Mouse (Mus musculus) CH12.LX (cell line): Measurements from ENCODE around the gene Gng12. TPM values are rescaled to one million over a fixed set of nuclear protein-coding genes. Genes with fewer than 3 reads are reported as not detected.
A peak's percentile ranks its signal among the peaks of the same experiment; 100 is the strongest.

Experiments
- DNase-seq: peaks from one replicate; pipeline ENCODE4 v3.0.0-alpha.2; 2013; ENCODE audit errors: extremely low read depth
- H3K27ac ChIP-seq: 2 replicates; pipeline ENCODE4 v1.5.1; 2012; ENCODE audit warnings: low read depth, mild to moderate bottlenecking, control low read depth, moderate library complexity; ENCODE audit not compliant: insufficient read depth
- H3K27me3 ChIP-seq: replicated peaks from 2 replicates; pipeline ENCODE3; 2012; ENCODE audit warnings: inconsistent platforms
- H3K36me3 ChIP-seq, 2 experiments: replicated peaks in 1 of 2; 2 replicates each; pipeline versions ENCODE3 to v1.6.1; 2012; ENCODE audit warnings: inconsistent platforms in 1 of 2, low read length in 1 of 2, mild to moderate bottlenecking in 1 of 2, mixed read lengths in 1 of 2, moderate library complexity in 1 of 2; ENCODE audit not compliant: control insufficient read depth in 1 of 2, insufficient read depth in 1 of 2
- H3K4me1 ChIP-seq, 2 experiments: 2 replicates each; pipeline ENCODE4 v1.6.1; 2012; ENCODE audit warnings: inconsistent platforms in 1 of 2, moderate library complexity in 1 of 2; ENCODE audit not compliant: insufficient read depth in 2 of 2, control insufficient read depth in 1 of 2
- H3K4me2 ChIP-seq: 2 replicates; pipeline ENCODE4 v1.6.1; 2012; ENCODE audit warnings: low read depth, mild to moderate bottlenecking, control low read depth; ENCODE audit not compliant: poor library complexity, insufficient read depth, severe bottlenecking
- H3K4me3 ChIP-seq, 3 experiments: fragments of 150-350 bp in 1 of 3; sonication (generic) in 1 of 3; replicated peaks in 1 of 3; 2 replicates each; pipeline versions ENCODE3 to v1.5.1; 2011 to 2012; ENCODE audit warnings: low read depth in 2 of 3, low read length in 2 of 3, mild to moderate bottlenecking in 2 of 3, moderate library complexity in 2 of 3, control low read depth in 1 of 3, improper control_type of control experiment in 1 of 3, inconsistent platforms in 1 of 3, mixed read lengths in 1 of 3; ENCODE audit not compliant: poor library complexity in 1 of 3
- H3K79me2 ChIP-seq: replicated peaks from 2 replicates; pipeline ENCODE4 v1.6.1; 2012; ENCODE audit warnings: mild to moderate bottlenecking, moderate library complexity; ENCODE audit not compliant: control insufficient read depth, poor library complexity, insufficient read depth, severe bottlenecking; ENCODE audit errors: extremely low read depth
- H3K9ac ChIP-seq: 2 replicates; pipeline ENCODE4 v1.6.1; 2012; ENCODE audit warnings: low read depth, mild to moderate bottlenecking, control low read depth, moderate library complexity; ENCODE audit not compliant: insufficient read depth
- H3K9me3 ChIP-seq: replicated peaks from 2 replicates; pipeline ENCODE3; 2012; ENCODE audit warnings: low read length, inconsistent platforms, mixed read lengths
- CHD1 ChIP-seq: IDR thresholded peaks from 2 replicates; pipeline ENCODE4 v1.6.1; 2012; ENCODE audit warnings: low read depth, low read length, improper control_type of control experiment, inconsistent platforms
- CTCF ChIP-seq, 2 experiments: IDR thresholded peaks in 1 of 2; conservative IDR thresholded peaks in 1 of 2; 2 replicates each; pipeline ENCODE4 v1.5.1; 2011 to 2012; ENCODE audit warnings: low read depth in 2 of 2, low read length in 2 of 2, improper control_type of control experiment in 1 of 2, inconsistent platforms in 1 of 2, mild to moderate bottlenecking in 1 of 2, moderate library complexity in 1 of 2
- ELF1 ChIP-seq: IDR thresholded peaks from 2 replicates; pipeline ENCODE4 v1.6.1; 2014; ENCODE audit warnings: low read depth, mild to moderate bottlenecking, inconsistent platforms, low read length, improper control_type of control experiment
- EP300 ChIP-seq: IDR thresholded peaks from 2 replicates; pipeline ENCODE4 v1.6.1; 2011; ENCODE audit warnings: low read length, improper control_type of control experiment
- ETS1 ChIP-seq: conservative IDR thresholded peaks from 2 replicates; pipeline ENCODE4 v1.6.1; 2012; ENCODE audit warnings: low read depth, mild to moderate bottlenecking, inconsistent platforms, low read length, improper control_type of control experiment, moderate library complexity
- JUND ChIP-seq: conservative IDR thresholded peaks from 2 replicates; pipeline ENCODE4 v1.6.1; 2011; ENCODE audit warnings: low read depth, low read length, improper control_type of control experiment
- MAFK ChIP-seq: IDR thresholded peaks from 2 replicates; pipeline ENCODE4 v1.6.1; 2011; ENCODE audit warnings: low read length, improper control_type of control experiment; ENCODE audit not compliant: insufficient replicate concordance
- MAX ChIP-seq: IDR thresholded peaks from 2 replicates; pipeline ENCODE4 v1.6.1; 2011; ENCODE audit warnings: low read length, improper control_type of control experiment
- MYC ChIP-seq: IDR thresholded peaks from 2 replicates; pipeline ENCODE4 v1.6.1; 2011; ENCODE audit warnings: low read depth, mild to moderate bottlenecking, improper control_type of control experiment, low read length
- PAX5 ChIP-seq: IDR thresholded peaks from 2 replicates; pipeline ENCODE4 v1.6.1; 2012; ENCODE audit warnings: low read length, inconsistent platforms, mixed read lengths
- POLR2A ChIP-seq: IDR thresholded peaks from 2 replicates; pipeline ENCODE4 v1.6.1; 2011; ENCODE audit warnings: low read depth, mild to moderate bottlenecking, improper control_type of control experiment, low read length
- POLR2AphosphoS2 ChIP-seq: IDR thresholded peaks from 2 replicates; pipeline ENCODE4 v1.6.1; 2011; ENCODE audit warnings: low read depth, low read length, improper control_type of control experiment
- RCOR1 ChIP-seq: conservative IDR thresholded peaks from 2 replicates; pipeline ENCODE4 v1.6.1; 2012; ENCODE audit warnings: low read depth, mild to moderate bottlenecking, inconsistent platforms, low read length, improper control_type of control experiment
- UBTF ChIP-seq: IDR thresholded peaks from 2 replicates; pipeline ENCODE4 v1.6.1; 2012; ENCODE audit warnings: low read depth, mild to moderate bottlenecking, inconsistent platforms, low read length, improper control_type of control experiment, moderate library complexity
- USF1 ChIP-seq: IDR thresholded peaks from 2 replicates; pipeline ENCODE4 v1.6.1; 2014; ENCODE audit warnings: low read depth, mild to moderate bottlenecking, inconsistent platforms, low read length, improper control_type of control experiment
- USF2 ChIP-seq: conservative IDR thresholded peaks from 2 replicates; pipeline ENCODE4 v1.6.1; 2011; ENCODE audit warnings: low read depth, low read length, improper control_type of control experiment
- ZC3H11A ChIP-seq: IDR thresholded peaks from 2 replicates; pipeline ENCODE4 v1.6.1; 2012; ENCODE audit warnings: low read depth, mild to moderate bottlenecking, inconsistent platforms, low read length, improper control_type of control experiment
- ZKSCAN1 ChIP-seq: IDR thresholded peaks from 2 replicates; pipeline ENCODE4 v1.6.1; 2012; ENCODE audit warnings: low read depth, inconsistent platforms, low read length, improper control_type of control experiment, borderline replicate concordance
- ZMIZ1 ChIP-seq: IDR thresholded peaks from 2 replicates; pipeline ENCODE4 v1.6.1; 2012; ENCODE audit warnings: low read depth, mild to moderate bottlenecking, inconsistent platforms, low read length, improper control_type of control experiment
- ZNF384 ChIP-seq: IDR thresholded peaks from 2 replicates; pipeline ENCODE4 v1.6.1; 2012; ENCODE audit warnings: low read depth, low read length, improper control_type of control experiment, inconsistent platforms
- dilution Hi-C: fragments of 300-500 bp; cut with MboI; formaldehyde crosslinking; loops from 2 replicates; pipeline ENCODE4 v1.14.3; 2020; ENCODE audit warnings: low sequenced_read_pairs; ENCODE audit not compliant: extremely low pct_unique_long_range_greater_than_20kb, extremely low pct_ligation_motif_present
- in situ Hi-C: fragments of 300-500 bp; cut with MboI; formaldehyde crosslinking; loops from 3 replicates; pipeline ENCODE4 v1.14.3; 2019; ENCODE audit warnings: low sequenced_read_pairs, low pct_ligation_motif_present, low pct_unique_long_range_greater_than_20kb, mixed read lengths
- polyA plus RNA-seq: library from polyadenylated mRNA; unstranded; fragments of >175 nt; gene quantifications from 2 replicates; pipeline ENCODE4 v1.2.1, GENCODE M21; 2012; ENCODE audit warnings: low read depth; ENCODE audit not compliant: insufficient read length
- total RNA-seq, 2 experiments: library from RNA; depleted of rRNA; stranded (reverse); fragments of 300-350 nt in 1 of 2; fragments of >200 nt in 1 of 2; gene quantifications; 2 replicates each; pipeline ENCODE4 v1.2.3; 2012 to 2014

The Gng12 gene
- total and polyA plus RNA-seq, 3 experiments, result 3.9 to 20.8 (median 12.2) TPM

GRCm38 (mm10) chr6:66944190-66945003 is 48.2 kb downstream of the Gng12 start (continued):
- TF ChIP-seq JUND (peak; percentile 12; the same call in 1 of the 2 replicates), USF1 (peak; percentile 68), ZNF384 (peak; percentile 90), PAX5 (no peak), CTCF (conservative IDR thresholded peaks at IDR 0.05 in 1 of 2, IDR thresholded peaks at IDR 0.05 in 1 of 2; ENCODE audit: low read depth in 2 of 2, low read length in 2 of 2) (no peak), MYC (peak; percentile 65; the same call in 1 of the 2 replicates), ZKSCAN1 (no peak), UBTF (no peak), ZMIZ1 (no peak), ETS1 (no peak; the same call in 1 of the 2 replicates), ZC3H11A (no peak)

GRCm38 (mm10) chr6:66945004-66945356 is 48.8 kb downstream of the Gng12 start:
- dilution Hi-C loops (no loop called here), in situ Hi-C loops (loop anchor here (10.0 kb wide), 1 partner anchor 100 kb away; no protein-coding TSS in a partner anchor)
- H3K27ac ChIP-seq, result peak overlapping the region; percentile 12
- TF ChIP-seq JUND (0 out of 2 replicates have a peak, but pooled peaks have one; percentile 0), MYC (no peak)
- no peaks in the 10 kb centered on the region for H3K27me3 ChIP-seq
- DNase-seq, result no peak
- peak overlapping the region in 2 of 3 experiments; percentile 13 to 34 for H3K4me3 ChIP-seq
- no peaks in the 10 kb centered on the region for H3K79me2 ChIP-seq
- peaks cover 0 to 7% of the 10 kb centered on the region in 2 experiments for H3K36me3 ChIP-seq
- peaks cover 3 to 65% of the 10 kb centered on the region in 2 experiments for H3K4me1 ChIP-seq
- no peaks in the 10 kb centered on the region for H3K9me3 ChIP-seq
- peak overlapping the region; percentile 46 for H3K4me2 ChIP-seq
- H3K9ac ChIP-seq, result no peak overlapping the region

GRCm38 (mm10) chr6:66948111-66948510 is 51.9 kb downstream of the Gng12 start:
- Histone ChIP-seq H3K9ac (no peak overlapping the region), H3K4me1 (peaks cover 3 to 61% of the 10 kb centered on the region in 2 experiments), H3K36me3 (peaks cover 0 to 7% of the 10 kb centered on the region in 2 experiments), H3K27ac (no peak overlapping the region), H3K79me2 (no peaks in the 10 kb centered on the region), H3K4me3 (no peak overlapping the region), H3K4me2 (no peak overlapping the region), H3K27me3 (no peaks in the 10 kb centered on the region), H3K9me3 (no peaks in the 10 kb centered on the region)
- no peak for DNase-seq
- dilution Hi-C loops (no loop called here), in situ Hi-C loops (loop anchor here (10.0 kb wide), 1 partner anchor 103 kb away; no protein-coding TSS in a partner anchor)
- TF ChIP-seq MYC, result no peak
- no peak for TF ChIP-seq MAFK
- TF ChIP-seq RCOR1, result no peak
- no peak for TF ChIP-seq MAX
- TF ChIP-seq CHD1, result no peak
- no peak for TF ChIP-seq POLR2A
- no peak for TF ChIP-seq ELF1
- no peak for TF ChIP-seq ETS1
- TF ChIP-seq EP300, result no peak
- TF ChIP-seq USF2, result no peak
- no peak for TF ChIP-seq POLR2AphosphoS2
